Mouse (Mus musculus): ENCODE data around the gene Svop.

DNA sequence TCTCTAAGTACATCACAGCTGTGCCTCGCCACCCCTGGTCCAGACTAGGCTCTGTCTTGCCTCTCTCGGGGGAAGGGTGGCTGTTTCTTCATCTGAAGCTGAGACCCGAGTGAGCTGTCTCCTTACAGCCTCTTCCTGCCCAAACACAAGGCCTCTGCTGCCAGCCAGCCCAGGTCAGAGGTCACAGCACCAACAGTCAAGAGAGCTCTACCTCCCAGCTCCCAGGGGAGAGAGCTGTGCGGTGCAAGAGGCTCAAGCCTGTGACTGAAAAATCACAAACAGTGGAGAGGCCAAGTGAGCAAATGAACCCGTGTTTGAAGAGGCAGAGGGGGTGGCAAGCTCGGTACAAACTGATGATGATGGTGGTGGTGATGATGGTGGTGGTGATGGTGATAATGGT lies 24.8 kb downstream of the Svop start:
- TF ChIP-seq GATA1 (IDR thresholded peaks at IDR 0.05; ENCODE audit: borderline replicate concordance, low read length) (no peak), FLI1 (IDR thresholded peaks at IDR 0.05; ENCODE audit: low read length) (no peak)
